Mouse (Mus musculus): Measurements from ENCODE around the gene Zbtb20. TPM values are rescaled to one million over a fixed set of nuclear protein-coding genes. Genes with fewer than 3 reads are reported as not detected.

The Zbtb20 gene
- polyA plus RNA-seq, 1 experiment = 13.7 TPM

- Histone ChIP-seq H3K27ac (ENCODE audit: insufficient read depth, low read length) (no peak overlapping the region), H3K4me1 (ENCODE audit: control insufficient read depth, insufficient read depth, low read length) (no peaks in the 10 kb centered on the region), H3K4me3 (ENCODE audit: insufficient read depth, low read length) (no peak overlapping the region)
- TF ChIP-seq CTCF (IDR thresholded peaks at IDR 0.05; ENCODE audit: borderline replicate concordance, insufficient read depth, low read length) (no peak), POLR2A (IDR thresholded peaks at IDR 0.05; ENCODE audit: low read depth, low read length) (no peak)
Measured at GRCm38 (mm10) chr16:43046686-43047085, 171.0 kb downstream of the Zbtb20 start.

DNA sequence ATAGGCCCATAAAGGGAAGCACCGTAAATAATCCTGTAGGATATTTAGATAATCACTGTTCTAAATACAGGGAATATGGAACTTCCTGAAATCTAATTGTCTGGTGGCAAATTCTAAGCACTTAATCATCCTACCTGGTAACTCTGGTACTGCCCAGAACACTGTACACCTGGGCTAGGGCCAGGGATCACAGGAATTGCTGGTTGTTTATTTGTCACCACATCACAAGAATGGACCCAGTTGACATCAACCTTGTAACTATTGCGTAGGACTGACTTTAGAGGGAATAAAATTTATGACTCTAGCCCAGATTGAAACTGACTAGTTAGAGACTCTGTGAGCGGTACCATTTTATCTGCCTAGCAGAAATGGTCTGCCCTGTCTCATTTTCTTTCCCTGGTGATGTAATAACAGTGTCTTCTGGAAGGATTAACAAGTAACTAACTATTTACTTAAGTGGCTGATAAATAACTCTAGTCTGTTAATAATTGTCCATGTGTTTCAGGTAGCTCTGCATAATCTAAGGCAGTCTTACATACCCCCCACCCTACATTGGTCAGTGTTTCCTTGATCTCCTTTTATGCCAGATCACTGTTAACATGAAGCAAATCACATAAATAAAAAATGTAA, 194.1 kb downstream of the Zbtb20 start:
- TF ChIP-seq POLR2A (IDR thresholded peaks at IDR 0.05; ENCODE audit: low read depth, low read length) (no peak), CTCF (IDR thresholded peaks at IDR 0.05; ENCODE audit: borderline replicate concordance, insufficient read depth, low read length) (no peak)
- Histone ChIP-seq H3K27ac (ENCODE audit: insufficient read depth, low read length) (no peak overlapping the region), H3K4me3 (ENCODE audit: insufficient read depth, low read length) (no peak overlapping the region), H3K4me1 (ENCODE audit: control insufficient read depth, insufficient read depth, low read length) (no peaks in the 10 kb centered on the region)

DNA sequence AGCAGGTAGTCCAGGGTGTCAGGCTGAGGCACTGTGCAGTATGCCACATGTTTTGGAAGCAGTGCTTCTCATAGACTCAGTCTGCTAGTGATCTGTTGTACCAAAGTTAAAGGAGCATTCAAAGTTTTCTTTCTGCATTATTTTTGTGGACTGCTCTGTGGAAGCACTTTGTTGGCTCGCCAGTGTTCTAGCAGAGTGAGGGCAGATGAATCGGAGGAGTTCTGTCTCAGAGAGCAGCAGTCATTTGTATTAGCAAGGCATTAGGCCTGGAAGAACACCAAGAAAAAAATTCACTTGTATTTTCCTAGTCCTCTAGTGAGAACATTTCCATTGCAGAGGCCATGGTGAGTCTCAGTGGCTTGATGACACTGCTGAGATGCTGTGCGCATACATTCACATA, 196.2 kb downstream of the Zbtb20 start:
- TF ChIP-seq CTCF (IDR thresholded peaks at IDR 0.05; ENCODE audit: borderline replicate concordance, insufficient read depth, low read length) (no peak), POLR2A (IDR thresholded peaks at IDR 0.05; ENCODE audit: low read depth, low read length) (no peak)
- Histone ChIP-seq H3K27ac (ENCODE audit: insufficient read depth, low read length) (no peak overlapping the region), H3K4me1 (ENCODE audit: control insufficient read depth, insufficient read depth, low read length) (no peaks in the 10 kb centered on the region), H3K4me3 (ENCODE audit: insufficient read depth, low read length) (no peak overlapping the region)

DNA sequence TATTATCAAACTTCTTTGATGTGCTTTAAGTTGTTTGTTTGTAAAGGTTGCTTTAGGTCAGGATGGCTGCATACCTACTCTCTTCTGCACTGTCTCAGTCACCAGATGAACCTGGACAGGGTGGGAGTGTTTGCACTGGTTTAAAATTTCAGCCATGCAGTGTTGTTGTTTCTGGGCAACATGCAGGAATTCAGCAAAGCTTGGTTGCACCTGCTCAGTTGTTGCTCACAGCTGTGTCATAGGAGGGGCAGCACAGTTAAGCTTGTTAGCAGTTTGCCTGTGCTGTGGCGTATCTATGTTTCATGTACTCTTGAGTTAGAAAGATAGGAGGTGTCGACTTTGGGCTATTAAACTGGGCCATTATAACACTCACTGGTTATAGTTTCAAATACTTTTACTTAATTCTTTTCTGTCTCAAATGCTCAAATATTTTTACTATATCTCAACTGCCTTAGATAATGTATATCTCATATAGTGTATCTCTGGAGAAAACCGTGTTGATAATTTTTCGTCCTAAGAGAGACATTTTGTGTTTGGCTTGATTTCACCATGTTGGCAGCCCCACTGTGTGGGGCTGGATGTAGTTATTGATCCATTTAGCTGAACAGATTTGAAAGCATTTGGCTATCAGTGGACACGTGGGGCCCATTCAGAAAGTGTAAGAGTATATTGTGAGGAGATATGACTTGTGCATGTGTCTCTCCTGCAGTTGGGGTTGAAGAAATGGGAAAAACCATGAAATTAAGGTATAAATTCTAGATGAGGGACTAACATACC, 197.3 kb downstream of the Zbtb20 start:
- Histone ChIP-seq H3K27ac (ENCODE audit: insufficient read depth, low read length) (no peak overlapping the region), H3K4me3 (ENCODE audit: insufficient read depth, low read length) (no peak overlapping the region), H3K4me1 (ENCODE audit: control insufficient read depth, insufficient read depth, low read length) (no peaks in the 10 kb centered on the region)
- TF ChIP-seq CTCF (IDR thresholded peaks at IDR 0.05; ENCODE audit: borderline replicate concordance, insufficient read depth, low read length) = no peak
- no peak for TF ChIP-seq POLR2A (IDR thresholded peaks at IDR 0.05; ENCODE audit: low read depth, low read length)

GRCm38 (mm10) chr16:43080403-43080802, 204.7 kb downstream of the Zbtb20 start:
- H3K4me1 ChIP-seq (ENCODE audit: control insufficient read depth, insufficient read depth, low read length) = no peaks in the 10 kb centered on the region
- TF ChIP-seq CTCF (IDR thresholded peaks at IDR 0.05; ENCODE audit: borderline replicate concordance, insufficient read depth, low read length) (no peak), POLR2A (IDR thresholded peaks at IDR 0.05; ENCODE audit: low read depth, low read length) (no peak)
- H3K4me3 ChIP-seq (ENCODE audit: insufficient read depth, low read length) = no peak overlapping the region
- H3K27ac ChIP-seq (ENCODE audit: insufficient read depth, low read length) = no peak overlapping the region

GRCm38 (mm10) chr16:43080923-43081702, 205.4 kb downstream of the Zbtb20 start:
- TF ChIP-seq POLR2A (IDR thresholded peaks at IDR 0.05; ENCODE audit: low read depth, low read length) = no peak
- no peak for TF ChIP-seq CTCF (IDR thresholded peaks at IDR 0.05; ENCODE audit: borderline replicate concordance, insufficient read depth, low read length)
- H3K4me3 ChIP-seq (ENCODE audit: insufficient read depth, low read length) = no peak overlapping the region

GRCm38 (mm10) chr16:43081995-43082394, 206.3 kb downstream of the Zbtb20 start:
- no peak for TF ChIP-seq CTCF (IDR thresholded peaks at IDR 0.05; ENCODE audit: borderline replicate concordance, insufficient read depth, low read length)
- no peak overlapping the region for H3K4me3 ChIP-seq (ENCODE audit: insufficient read depth, low read length)
- H3K4me1 ChIP-seq (ENCODE audit: control insufficient read depth, insufficient read depth, low read length) = no peaks in the 10 kb centered on the region
- no peak overlapping the region for H3K27ac ChIP-seq (ENCODE audit: insufficient read depth, low read length)

More at GRCm38 (mm10) chr16:43080923-43081702, 205.4 kb downstream of the Zbtb20 start:
- no peaks in the 10 kb centered on the region for H3K4me1 ChIP-seq (ENCODE audit: control insufficient read depth, insufficient read depth, low read length)
- no peak overlapping the region for H3K27ac ChIP-seq (ENCODE audit: insufficient read depth, low read length)

GRCm38 (mm10) chr16:43082801-43083200, 207.1 kb downstream of the Zbtb20 start:
- TF ChIP-seq POLR2A (IDR thresholded peaks at IDR 0.05; ENCODE audit: low read depth, low read length) = no peak
- no peak for TF ChIP-seq CTCF (IDR thresholded peaks at IDR 0.05; ENCODE audit: borderline replicate concordance, insufficient read depth, low read length)
- Histone ChIP-seq H3K4me1 (ENCODE audit: control insufficient read depth, insufficient read depth, low read length) (no peaks in the 10 kb centered on the region), H3K27ac (ENCODE audit: insufficient read depth, low read length) (no peak overlapping the region), H3K4me3 (ENCODE audit: insufficient read depth, low read length) (no peak overlapping the region)

DNA sequence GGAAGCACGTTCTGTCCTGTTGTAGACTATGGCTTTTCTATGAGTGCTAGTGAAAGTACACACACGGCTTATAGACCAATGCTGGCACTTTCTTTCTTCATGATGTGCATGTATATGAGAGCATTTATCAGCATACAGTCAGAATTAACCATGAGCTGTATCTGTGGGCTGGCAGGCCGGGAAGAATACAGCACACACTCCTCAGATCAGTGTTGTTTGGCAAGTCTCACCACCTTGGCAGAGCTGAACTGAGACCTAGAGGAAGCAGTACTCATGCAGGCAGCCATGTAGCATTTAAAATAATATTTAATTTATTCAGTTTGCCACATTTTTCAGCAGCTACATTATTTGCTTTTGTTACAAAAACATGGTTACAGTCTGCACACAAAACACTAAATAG, 214.5 kb downstream of the Zbtb20 start:
- Histone ChIP-seq H3K27ac (ENCODE audit: insufficient read depth, low read length) (no peak overlapping the region), H3K4me1 (ENCODE audit: control insufficient read depth, insufficient read depth, low read length) (no peaks in the 10 kb centered on the region), H3K4me3 (ENCODE audit: insufficient read depth, low read length) (no peak overlapping the region)
- TF ChIP-seq CTCF (IDR thresholded peaks at IDR 0.05; ENCODE audit: borderline replicate concordance, insufficient read depth, low read length) (no peak), POLR2A (IDR thresholded peaks at IDR 0.05; ENCODE audit: low read depth, low read length) (no peak)
